Mouse (Mus musculus): Measurements from ENCODE around the gene Gpr132. TPM values are rescaled to one million over a fixed set of nuclear protein-coding genes. Genes with fewer than 3 reads are reported as not detected.

The Gpr132 gene
- total RNA-seq, 1 experiment from 2014 or later, result 9.3 TPM

DNA sequence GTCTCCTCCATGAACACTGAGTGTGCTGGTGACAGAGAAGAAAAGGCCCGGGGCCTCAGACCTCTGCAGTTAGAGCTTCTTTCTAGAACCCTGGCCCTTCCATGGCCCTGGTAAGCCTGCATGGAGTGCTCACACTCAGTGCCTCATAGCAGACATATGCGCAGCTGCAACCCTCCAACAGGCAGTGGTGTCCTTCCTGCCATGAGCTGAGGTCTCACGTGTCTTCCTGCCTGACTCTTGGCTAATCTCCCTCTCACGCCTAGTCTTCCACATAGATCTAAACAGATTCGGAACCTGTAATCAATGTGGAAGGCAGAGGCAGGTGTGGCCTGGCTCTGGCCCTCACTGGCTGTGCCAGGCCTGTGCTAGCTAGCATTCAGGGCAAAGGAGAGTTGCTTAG, 11.7 kb upstream of the Gpr132 start:
- no peak for ATAC-seq (replicated peaks; ENCODE audit: low read depth, poor library complexity, severe bottlenecking)

GRCm38 (mm10) chr12:112877607-112878020, 9.6 kb upstream of the Gpr132 start:
- ATAC-seq (replicated peaks; ENCODE audit: low read depth, poor library complexity, severe bottlenecking), result no peak

- no peak for ATAC-seq (replicated peaks; ENCODE audit: low read depth, poor library complexity, severe bottlenecking)
Measured at GRCm38 (mm10) chr12:112877073-112877576, 9.1 kb upstream of the Gpr132 start.

DNA sequence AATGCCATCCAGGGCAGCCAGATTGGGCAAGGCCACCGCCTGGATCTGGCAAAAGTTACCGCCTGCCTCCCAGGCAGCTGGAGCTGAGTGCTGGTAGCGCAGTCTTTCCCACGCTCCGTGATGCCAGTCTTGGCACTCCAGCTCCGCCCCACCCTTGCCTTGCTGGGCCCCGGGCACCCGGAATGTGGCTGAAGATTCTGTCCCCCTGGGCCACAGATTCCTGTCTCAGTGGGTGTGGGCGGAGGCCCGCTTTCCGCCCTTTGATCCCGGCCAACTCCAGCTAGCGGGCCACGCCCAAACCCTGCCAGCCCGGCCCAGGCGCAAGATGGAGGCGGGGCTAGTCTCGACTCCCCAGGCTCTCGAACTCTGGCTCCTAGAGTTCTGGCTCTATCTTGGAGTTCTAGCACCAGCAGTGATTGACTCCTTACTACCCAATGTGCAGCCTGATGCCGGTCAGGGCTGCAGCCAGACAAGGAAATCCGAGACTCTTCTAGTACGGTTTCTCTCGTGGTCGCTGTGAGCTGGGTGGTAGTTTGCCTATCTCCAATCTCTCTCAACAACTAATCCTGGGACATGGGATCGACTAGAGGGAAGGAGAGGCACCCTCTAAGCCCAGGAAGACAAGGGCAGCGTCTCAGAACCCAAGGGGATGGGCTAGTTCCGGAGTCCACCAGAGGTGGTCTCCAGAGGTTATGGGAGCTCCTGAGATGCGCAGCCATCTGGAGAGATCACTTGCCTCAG, 8.5 kb upstream of the Gpr132 start:
- peak; percentile 55 for ATAC-seq (replicated peaks; ENCODE audit: low read depth, poor library complexity, severe bottlenecking)

DNA sequence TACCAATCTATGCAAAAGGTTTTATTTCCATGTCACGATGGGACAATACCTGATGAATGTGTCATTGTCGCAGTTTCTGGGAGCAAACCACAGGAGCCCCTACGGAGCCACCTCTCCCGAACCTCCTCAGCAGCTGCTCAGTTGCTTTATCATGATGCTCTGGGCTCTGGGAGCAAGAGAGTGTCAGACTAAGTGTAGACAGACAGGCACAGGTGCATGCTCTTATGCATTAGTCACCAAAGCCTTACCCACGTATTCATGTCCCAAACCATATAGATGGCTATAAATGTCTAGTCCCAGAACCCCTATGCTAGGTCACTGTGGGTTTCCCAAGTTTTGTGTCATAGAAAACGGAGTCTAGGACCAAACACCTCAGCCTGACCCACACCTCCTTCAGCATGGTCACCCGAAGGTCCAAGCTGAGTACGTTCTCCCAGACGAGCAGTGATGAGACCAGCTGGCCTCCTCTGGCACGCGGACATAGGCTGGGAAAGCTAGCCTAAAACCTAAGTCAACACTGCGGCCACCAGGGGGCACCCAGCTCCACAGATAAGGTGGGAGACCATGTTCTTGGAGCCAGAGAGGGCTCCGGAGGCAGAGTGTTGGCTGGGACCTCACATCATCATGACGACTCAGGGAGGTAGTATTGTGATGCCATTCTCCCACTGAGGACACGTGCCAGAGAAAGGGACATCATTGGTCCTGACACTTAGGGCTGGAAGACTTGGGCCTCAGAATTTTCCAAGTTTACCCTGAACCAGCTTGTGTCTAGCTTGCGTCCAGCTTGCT, 7.4 kb upstream of the Gpr132 start:
- peak; percentile 55 for ATAC-seq (replicated peaks; ENCODE audit: low read depth, poor library complexity, severe bottlenecking)

GRCm38 (mm10) chr12:112874199-112874598, 6.2 kb upstream of the Gpr132 start:
- no peak for ATAC-seq (replicated peaks; ENCODE audit: low read depth, poor library complexity, severe bottlenecking)

GRCm38 (mm10) chr12:112873452-112874190, 5.6 kb upstream of the Gpr132 start:
- peak; percentile 51 for ATAC-seq (replicated peaks; ENCODE audit: low read depth, poor library complexity, severe bottlenecking)

- no peak for ATAC-seq (replicated peaks; ENCODE audit: low read depth, poor library complexity, severe bottlenecking)
Measured at GRCm38 (mm10) chr12:112872991-112873390, 5.0 kb upstream of the Gpr132 start.

- no peak for ATAC-seq (replicated peaks; ENCODE audit: low read depth, poor library complexity, severe bottlenecking)
Measured at GRCm38 (mm10) chr12:112871272-112871671, 3.2 kb upstream of the Gpr132 start.

- ATAC-seq (replicated peaks; ENCODE audit: low read depth, poor library complexity, severe bottlenecking), result peak; percentile 46
Measured at GRCm38 (mm10) chr12:112870775-112871174, 2.7 kb upstream of the Gpr132 start.

- no peak for ATAC-seq (replicated peaks; ENCODE audit: low read depth, poor library complexity, severe bottlenecking)
Measured at GRCm38 (mm10) chr12:112869783-112870204, 1.8 kb upstream of the Gpr132 start.

GRCm38 (mm10) chr12:112867106-112867674, 838 bp downstream of the Gpr132 start:
- ATAC-seq (replicated peaks; ENCODE audit: low read depth, poor library complexity, severe bottlenecking), result peak; percentile 57

DNA sequence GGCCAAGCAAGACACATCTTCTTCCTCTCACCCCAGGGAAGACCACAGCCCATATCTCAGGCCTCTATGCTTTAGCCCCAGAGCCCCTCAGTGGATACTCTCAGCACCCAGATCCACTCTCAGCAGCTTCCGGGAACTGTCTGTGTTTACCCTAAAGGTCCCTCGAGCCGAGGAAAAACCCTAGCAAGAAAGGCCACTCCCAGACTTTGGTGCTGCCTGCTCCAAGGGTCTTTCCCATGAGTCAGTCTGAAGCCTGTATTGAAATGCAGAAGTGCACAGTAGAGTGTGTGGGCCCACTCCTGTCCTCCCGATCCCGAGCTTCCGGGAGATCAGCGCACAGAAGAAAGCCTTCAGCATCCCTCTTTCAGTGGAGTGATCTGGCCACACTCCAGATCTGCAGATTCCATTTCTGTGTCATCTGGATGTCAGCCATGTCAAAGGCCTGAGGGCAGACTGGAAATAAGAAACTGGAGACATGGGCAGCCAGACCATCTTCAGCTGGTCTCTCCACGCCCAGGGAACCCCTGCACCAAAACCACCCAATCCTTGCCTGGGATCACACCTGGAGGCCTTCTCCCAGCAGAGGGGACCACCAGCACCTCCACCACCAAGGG, 1.5 kb downstream of the Gpr132 start:
- ATAC-seq (replicated peaks; ENCODE audit: low read depth, poor library complexity, severe bottlenecking), result no peak

DNA sequence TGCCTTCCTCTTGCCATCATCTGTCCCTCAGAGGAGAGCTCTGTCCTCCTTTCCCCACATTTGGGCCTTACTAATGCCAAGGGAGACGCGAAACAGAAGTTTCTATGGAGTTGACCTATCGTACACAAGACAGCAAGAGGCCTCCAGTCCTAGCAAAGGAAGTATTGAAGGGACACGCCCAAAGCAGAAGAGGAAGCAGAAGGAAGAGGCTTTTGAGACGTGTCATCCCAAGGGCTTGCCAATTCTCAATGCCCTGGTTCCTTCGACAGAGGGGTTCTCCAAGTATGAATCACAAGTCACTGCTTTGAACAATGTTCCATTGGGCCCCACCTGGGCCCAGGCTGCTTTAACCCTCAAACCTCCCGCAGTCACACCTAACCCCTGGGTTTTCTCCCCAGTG, 3.2 kb downstream of the Gpr132 start:
- ATAC-seq (replicated peaks; ENCODE audit: low read depth, poor library complexity, severe bottlenecking), result peak; percentile 39

DNA sequence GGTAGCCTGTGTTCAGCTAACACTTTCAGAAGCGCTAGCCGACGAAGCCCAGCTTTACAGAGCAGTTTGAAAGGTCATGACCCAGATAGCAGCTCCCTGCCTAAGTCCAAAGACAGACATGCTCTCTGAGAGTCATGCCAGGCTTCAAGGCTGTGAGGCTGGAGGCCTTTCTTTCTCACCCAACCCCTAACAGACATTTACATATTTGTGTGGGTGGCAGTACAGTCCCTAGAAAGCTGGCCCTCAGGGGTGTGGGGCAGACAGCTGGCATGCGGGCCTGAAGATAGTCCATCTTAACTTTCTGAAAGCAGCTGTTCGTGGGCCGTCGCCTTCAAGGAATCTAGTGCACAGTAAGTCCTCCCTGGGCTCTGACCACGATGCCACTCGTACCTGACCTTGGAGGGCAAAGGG, 6.1 kb downstream of the Gpr132 start:
- ATAC-seq (replicated peaks; ENCODE audit: low read depth, poor library complexity, severe bottlenecking), result no peak

- peak; percentile 80 for ATAC-seq (replicated peaks; ENCODE audit: low read depth, poor library complexity, severe bottlenecking)
Measured at GRCm38 (mm10) chr12:112860765-112861164, 7.3 kb downstream of the Gpr132 start.

- peak; percentile 20 for ATAC-seq (replicated peaks; ENCODE audit: low read depth, poor library complexity, severe bottlenecking)
Measured at GRCm38 (mm10) chr12:112859930-112860329, 8.1 kb downstream of the Gpr132 start.

DNA sequence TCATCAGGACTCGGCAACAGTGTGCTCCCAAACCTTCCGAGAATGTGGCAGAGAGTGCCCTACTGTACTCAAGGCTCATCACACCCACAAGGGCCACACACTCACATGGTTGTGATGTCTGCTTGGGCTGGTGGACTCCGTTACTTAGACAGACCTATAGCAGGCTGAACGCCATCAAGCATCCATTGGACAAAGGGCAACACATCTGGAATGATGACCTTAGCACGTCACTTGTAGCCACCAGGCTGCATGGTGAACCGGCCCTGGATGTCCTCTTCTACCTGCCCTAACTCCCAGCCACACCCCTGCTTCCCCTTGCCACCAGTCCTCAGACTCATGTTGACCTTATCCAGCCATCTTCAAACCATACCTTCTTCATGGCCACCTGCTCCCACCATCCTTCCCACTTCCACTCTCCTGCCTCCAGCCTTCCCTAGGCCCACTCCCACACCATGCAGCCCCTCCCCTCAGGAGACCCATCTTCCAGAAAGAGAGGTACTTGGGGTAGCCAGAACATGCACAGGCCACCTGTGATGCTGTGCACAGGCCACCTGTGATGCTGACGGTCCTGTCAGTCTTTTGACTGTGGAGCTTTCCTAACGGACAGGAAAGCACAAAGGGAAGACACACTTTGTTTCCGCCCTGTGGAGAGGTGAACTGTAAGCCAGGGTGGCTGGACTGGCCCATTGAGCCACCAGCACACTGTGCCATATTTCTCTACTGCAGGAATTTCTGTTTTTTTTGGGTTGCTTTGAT, 9.3 kb downstream of the Gpr132 start:
- no peak for ATAC-seq (replicated peaks; ENCODE audit: low read depth, poor library complexity, severe bottlenecking)
